Mouse (Mus musculus) embryo, embryonic 9.5 days (tissue): Measurements from ENCODE around the gene Cphx2.
"Not testable (repeated sequence)": the region's sequence is repeated elsewhere in the genome, so short reads cannot be mapped to it uniquely, and the experiment has no call there.

Source experiments
- DNase-seq: peaks from one replicate; pipeline ENCODE4 v3.0.0-alpha.2; 2017; ENCODE audit errors: extremely low spot score

Gene Cphx2

DNA sequence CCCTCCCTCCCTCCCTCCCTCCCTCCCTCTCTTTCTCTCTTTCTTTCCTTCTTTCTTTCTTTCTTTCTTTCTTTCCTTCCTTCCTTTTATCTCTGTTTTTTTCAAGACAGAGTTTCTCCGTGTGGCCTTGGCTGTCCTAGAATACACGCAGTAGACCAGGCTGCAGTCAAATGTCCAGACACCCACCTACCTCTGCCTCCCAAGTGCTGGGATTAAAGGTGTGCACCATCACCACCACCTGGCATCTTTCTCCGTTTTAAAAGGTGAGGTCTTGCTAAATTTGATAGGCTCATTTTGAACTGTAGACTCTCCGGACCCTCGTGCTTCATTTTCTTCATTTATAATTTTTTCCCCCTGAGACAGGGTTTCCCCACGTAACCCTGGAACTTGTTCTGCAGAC is at the start of gene Cphx2:
Gene Cphx2 (plus strand): TSS at position 301 of the 400 bp plus-strand sequence.
- not testable (repeated sequence) for DNase-seq

DNA sequence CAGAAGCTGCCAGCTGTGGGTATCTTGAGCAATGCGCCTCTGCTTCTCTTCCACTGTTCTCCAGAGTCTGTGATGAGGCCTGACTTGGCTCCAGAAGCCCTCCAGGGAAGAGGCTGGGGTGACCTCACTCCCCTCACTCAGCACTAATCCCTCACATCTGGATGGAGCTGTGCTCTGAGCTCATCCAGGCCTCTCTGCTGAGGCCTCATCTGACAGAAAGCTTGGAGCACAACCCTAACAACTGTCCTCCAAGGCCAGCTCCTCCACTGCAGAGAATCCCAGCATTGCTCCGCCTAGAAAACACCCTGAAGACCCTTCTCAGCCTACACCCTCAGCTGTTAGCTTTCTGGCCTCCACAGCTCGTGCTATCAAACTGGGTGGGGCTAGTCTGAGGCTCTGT is 47.0 kb upstream of the Cphx2 start:
- not testable (repeated sequence) for DNase-seq

DNA sequence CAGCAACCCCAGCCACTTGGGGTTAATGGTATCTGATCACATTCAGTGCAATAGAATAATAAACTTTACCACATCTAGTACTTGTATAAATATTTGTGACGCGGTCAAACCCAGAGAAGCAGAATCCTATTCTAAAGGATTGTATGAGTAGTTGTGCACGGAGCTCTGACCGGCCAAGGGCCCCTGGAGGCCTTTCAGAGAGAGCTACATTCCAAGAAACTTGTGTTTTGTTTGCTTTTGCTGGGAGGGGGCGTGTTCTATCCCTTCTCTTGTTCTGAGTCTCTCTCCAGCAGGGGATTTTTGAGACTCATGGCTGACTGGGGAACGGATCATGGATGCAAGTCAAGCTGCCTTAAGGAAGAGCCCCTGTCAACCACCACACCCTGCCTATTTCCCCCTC is 45.9 kb upstream of the Cphx2 start:
- not testable (repeated sequence) for DNase-seq

DNA sequence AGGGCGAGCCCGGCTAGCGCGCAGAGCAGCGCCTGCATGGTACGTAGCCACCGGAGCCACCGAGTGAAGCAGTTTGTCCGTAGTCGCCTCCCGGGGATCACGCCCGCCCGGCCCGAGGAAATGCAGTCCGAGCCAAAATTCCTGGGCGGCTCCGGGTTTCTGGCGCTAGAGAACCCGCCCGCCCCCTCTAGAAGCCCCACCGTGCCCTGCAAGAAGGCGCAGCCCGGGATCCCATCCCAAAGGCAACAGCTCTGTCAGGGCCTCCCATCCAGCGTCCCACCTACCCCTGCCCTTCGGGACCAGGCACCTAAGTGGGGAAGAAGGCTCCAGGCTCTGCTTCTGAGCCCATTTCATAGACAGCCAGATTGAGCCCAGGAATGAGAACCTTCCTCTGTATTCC is 38.7 kb upstream of the Cphx2 start, which contains the start of gene Gm9780:
Gene Gm9780 (minus strand): TSS at position 101 of the 400 bp plus-strand sequence.
- not testable (repeated sequence) for DNase-seq

DNA sequence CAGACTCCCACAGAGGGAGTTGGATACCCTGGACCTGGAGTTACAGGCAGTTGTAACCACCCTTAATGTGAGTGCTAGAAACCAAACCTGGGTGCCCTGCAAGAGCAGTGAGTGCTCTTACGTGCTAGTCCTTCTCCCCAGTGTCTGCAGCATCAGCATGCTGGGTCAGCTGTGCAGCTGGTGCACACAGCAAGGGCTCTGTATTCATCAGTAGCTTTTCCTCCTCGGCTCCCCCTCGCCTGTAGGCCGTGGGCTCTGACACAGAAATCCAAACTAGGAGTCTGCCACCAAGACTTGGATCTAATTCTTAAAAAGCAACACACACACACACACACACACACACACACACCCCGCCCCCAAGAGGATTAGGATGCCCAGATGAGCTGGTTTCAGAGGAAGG is 36.3 kb upstream of the Cphx2 start:
- not testable (repeated sequence) for DNase-seq

DNA sequence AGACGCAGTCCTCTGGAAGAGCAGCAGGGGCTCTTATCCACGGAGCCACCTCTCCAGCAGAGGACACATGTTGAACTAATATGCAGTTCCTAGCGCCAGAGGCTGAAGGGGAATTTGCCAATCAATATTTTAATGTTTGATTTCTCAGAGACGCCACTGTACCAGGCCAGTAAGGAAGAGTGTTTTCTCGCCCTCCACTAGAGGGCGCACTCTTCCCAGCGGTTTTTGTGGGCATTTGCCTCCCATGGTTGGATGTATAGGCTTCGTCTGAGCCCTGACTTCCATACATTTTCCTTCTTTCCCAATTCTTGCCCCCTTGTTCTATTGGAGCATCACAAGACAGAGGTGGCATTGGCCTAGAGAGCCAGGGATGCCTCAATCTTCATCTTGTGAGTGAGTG is 34.3 kb upstream of the Cphx2 start:
- DNase-seq = not testable (repeated sequence)

DNA sequence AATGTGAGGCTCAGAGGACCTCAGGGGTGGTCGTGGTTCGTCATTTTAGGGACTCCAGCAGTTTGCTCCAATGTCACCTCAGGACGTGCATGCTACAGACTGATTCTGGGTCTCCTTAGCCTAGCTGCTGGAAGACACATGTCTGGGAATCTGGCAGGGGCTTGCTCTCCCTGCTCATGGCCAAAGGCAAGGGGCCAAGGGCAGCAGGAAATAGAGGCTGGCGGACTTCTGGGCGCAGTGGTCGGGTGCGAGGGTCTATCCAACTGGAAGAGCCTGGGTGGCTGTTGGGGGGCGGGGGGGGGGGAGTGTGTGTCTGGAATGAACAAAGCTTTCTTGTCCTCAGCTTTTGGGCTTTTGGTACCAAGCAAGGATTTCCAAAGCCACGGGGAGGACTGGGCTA is 32.5 kb upstream of the Cphx2 start:
- not testable (repeated sequence) for DNase-seq

DNA sequence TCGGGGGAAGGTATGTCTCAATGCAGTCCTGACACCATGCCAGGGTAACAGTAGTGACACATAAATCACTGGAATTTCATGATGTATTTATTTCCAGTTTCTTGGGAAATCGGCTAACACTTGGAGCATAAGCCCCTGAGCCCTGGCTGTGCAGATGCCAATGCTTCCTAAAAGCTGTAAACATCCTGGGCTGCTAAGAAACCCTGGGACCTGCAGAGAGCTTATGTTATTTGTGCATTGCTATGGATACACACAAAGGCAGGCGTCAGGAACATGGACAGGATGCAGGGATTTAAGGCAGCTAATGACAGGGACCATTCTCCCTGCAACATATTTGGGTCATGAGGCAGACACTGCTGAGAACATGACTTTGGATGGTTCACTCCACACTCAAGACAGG is 23.1 kb upstream of the Cphx2 start:
- DNase-seq = not testable (repeated sequence)

DNA sequence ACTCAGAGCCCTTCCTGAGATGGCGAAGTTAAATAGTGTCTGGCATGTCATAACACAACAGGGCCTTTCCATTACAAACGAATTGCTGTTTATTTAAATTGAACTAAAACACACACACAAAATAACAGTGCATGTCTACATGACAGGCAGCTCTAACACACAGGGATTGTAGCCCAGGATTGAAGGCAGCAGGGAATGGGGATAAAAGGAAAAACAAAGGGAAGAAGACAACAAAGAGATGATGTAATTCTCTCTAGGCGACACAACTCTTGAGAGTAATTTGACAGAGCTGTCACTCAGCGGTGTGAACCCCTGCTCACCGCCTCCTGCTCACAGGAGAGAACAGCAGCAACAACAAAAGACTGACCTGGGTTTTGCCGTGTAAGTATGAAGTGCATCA is 22.0 kb upstream of the Cphx2 start:
- not testable (repeated sequence) for DNase-seq

DNA sequence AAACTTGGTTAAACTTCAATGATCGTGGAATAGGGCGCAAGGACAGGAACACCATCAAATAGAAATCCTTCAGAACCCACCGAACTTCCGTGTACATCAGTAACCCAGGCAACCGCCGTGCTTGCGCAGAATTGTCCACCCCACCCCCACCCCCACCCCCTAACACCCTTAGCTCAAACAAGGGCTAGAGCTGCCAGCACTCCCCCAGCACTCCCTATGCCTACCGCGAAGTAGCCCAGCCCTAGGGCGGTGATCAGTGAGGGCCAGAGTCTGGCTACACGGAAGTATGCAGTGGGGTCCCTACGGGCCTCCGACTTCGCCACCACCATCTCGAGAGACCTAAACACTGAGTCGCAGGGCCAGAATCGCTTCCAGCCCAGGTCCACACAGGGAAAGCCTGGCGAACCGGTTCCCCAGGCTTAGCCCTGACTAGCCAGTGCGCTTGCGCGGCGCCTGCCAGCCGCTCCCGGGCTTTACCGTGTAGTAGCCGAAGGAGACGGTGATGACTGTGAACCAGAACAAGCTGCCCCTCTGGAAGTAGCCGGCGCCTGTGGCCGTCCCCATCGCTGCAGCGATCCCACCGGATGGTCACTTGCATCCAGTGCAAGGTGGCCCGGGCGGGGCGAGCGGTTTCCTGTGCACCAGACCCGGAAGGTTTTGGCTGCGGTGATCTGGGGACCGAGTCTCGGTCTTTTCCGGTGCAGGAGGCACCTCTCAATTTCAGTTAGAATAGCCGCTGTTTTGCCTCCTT is 14.6 kb upstream of the Cphx2 start:
- DNase-seq = not testable (repeated sequence)

DNA sequence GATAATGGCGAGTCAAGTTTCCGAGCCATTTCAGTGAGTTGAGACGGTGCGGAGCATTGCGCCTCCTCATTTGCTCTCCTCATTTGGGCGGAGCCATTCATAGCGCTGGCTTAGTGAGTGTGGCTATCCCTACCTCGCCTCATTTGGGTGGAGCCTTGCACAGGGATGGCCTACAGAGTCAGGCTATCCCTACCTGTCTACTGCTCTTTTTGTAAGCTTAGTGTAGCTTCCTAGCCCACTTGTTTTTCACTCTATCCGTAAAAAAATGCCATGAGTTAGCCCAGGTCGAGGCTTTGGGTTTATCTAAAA is 14.0 kb upstream of the Cphx2 start, which contains the start of gene Tmem254c:
Gene Tmem254c (minus strand): TSS at position 31 of the 309 bp plus-strand sequence.
- DNase-seq = not testable (repeated sequence)

DNA sequence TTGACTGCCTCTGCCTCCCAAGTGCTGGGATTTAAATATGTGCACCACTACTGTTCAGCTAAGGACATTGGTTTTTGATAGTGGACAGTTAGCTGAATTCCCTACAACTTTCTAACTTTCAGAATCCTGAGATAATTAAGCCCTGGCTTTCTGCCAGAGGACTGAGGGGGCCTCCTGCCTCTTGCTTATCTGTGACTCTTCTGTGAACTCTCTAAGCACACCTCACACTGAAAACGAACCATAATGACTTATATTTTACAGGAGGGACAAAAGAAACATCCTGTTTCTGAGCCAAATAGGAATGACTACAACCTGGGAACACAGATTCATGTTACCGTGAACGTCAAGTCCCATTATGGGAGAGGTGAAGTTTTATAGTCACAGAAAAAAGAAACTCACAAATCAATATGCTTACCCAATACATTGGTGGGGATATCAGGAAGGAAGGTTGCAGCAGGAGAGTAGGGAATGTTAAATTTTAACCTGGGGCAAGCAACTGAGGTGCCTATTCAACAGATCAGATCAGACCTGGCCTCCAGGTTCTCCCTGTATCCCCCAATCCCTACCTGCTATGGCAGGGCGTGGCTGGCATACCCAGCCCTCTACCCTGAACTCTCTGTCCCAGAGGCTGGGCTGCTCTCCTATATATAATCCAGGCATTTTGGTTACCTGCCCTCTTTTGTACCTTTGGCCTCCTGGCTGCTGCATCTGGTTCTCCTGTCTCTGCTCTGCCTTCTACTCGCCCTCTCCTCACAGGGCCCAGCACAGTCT is 4.5 kb upstream of the Cphx2 start:
- DNase-seq = not testable (repeated sequence)

DNA sequence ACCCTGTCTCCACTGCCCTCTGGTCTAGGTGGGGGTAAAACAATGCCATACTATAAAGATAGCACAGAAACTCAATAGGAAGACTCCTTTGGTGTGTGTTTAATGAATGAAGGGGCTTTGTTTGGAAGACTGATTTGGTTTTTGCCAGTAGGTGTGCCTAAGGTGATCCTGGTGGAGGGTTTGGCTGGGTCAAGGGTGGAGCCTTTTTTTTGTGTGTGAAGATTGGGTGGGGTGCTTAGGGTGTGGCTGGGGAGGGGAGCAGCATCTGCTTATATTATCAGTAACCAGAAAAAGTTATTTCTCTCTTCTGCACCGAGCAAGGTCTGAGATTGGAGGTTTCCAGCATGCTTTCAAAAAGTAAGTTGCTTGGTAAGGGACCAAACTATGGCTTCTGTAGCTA is 681 bp downstream of the Cphx2 start, which contains the start of gene Cphx3:
Gene Cphx3 (plus strand): TSS at position 301 of the 400 bp plus-strand sequence.
- DNase-seq = not testable (repeated sequence)

DNA sequence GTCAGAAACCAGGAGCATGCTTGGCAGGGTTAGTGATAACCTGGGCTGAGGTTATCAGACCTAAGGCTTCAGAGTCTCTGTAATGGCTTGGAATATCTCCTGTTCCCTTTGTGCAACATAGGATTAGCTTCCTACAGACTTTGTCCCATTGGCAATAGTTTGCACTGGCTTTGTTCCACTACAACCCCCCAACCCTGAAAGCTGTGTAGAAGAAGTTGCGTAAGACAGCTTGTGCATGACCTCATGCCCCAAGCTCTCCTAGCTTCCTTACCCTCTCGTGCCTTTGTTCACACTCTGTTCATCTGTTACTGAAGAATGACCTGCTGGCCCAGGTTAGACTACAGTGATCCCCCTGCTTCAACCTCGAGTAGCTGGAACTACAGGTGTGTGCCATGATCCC is 16.3 kb downstream of the Cphx2 start:
- not testable (repeated sequence) for DNase-seq

DNA sequence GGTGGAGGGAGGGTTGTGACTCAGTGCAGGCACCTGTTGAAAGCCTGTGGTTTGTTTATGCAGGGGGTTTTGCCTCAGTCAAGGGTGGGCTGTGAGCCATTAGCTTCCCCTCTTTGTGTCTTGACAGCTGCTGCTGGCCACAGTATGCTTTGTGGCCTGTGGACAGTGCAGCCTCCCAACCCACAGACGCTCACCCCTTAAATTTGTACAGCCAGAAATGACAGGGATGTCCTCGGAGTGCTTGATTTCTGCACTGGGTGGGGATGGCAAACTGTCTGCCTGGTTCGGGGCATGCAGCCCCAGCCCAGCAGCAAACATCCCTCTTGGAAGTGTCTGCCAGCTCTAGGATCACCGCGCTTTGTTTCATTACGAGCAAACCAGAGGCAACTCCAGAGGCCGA is 36.8 kb downstream of the Cphx2 start, which contains the start of gene Duxbl2:
Gene Duxbl2 (plus strand): TSS at position 200 of the 400 bp plus-strand sequence.
- not testable (repeated sequence) for DNase-seq

DNA sequence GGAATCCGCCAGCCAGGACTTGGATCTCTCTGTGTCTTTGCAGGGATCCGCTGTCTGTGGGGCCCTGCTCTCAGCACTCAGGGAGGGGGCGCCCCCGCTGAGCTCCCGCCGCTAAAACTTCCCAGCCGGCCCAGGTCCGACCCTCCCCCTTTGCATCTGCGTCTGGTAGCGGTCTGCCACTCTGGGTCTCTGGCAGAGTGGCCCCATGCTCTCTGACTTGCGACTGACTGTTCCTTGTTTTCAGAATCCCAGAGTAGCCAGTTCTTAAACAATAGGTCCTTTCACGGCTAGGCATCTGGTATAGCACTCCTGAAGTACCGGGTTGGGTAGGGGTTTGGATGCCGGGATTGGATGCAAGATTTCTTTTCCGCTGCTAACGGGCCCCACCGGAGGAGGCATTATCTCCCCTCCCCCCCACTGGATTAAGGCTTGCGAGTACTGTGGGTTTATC is 37.3 kb downstream of the Cphx2 start:
- DNase-seq = not testable (repeated sequence)

DNA sequence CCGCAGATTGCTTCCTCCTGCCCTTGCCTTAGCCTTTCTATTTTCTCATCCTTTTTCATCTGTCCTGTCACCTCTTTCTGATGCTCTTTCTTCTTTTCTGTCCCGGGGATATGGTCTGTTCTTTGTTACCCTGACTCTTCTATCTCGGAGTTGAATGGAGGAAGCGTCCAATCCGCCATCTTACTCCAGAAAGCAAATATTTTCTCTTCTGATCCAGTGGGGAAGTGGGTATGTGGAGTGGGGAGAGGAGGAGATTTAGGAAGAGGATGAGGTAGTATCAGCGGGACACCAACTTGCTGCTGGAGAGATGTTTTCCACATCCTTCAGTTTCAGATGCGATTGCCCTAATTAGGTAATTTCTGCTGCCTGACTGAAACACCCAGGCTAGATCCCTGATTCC is 37.8 kb downstream of the Cphx2 start:
- DNase-seq = not testable (repeated sequence)
